Mouse (Mus musculus) hindbrain, embryonic 13.5 days (tissue): ENCODE measurements around the gene Vnn3. TPM values are rescaled to one million over a fixed set of nuclear protein-coding genes. Genes with fewer than 3 reads are reported as not detected.

Experiments
- ATAC-seq: fragments of 200-750 bp; cut with Nextera tagmentation; 2 replicates; pipeline ENCODE4 v1.8.0; 2017; ENCODE audit warnings: moderate TSS enrichment; ENCODE audit not compliant: low FRiP score
- H3K27ac ChIP-seq: fragments of 300-500 bp; sonication (generic); 2 replicates; pipeline ENCODE4 v1.5.1; 2015; ENCODE audit warnings: inconsistent platforms, mild to moderate bottlenecking, moderate library complexity
- H3K27me3 ChIP-seq: fragments of 300-500 bp; sonication (generic); 2 replicates; pipeline ENCODE4 v1.6.1; 2015; ENCODE audit warnings: mild to moderate bottlenecking, inconsistent platforms
- H3K36me3 ChIP-seq: fragments of 300-500 bp; sonication (generic); 2 replicates; pipeline ENCODE4 v1.6.1; 2015; ENCODE audit warnings: mild to moderate bottlenecking, inconsistent platforms
- H3K4me1 ChIP-seq: fragments of 300-500 bp; sonication (generic); replicated peaks from 2 replicates; pipeline ENCODE4 v1.6.1; 2015; ENCODE audit warnings: inconsistent platforms
- H3K4me2 ChIP-seq: fragments of 300-500 bp; sonication (generic); 2 replicates; pipeline ENCODE4 v1.6.1; 2015; ENCODE audit warnings: inconsistent platforms, mild to moderate bottlenecking, moderate library complexity
- H3K4me3 ChIP-seq: fragments of 300-500 bp; sonication (generic); 2 replicates; pipeline ENCODE4 v1.5.1; 2015; ENCODE audit warnings: mild to moderate bottlenecking, inconsistent platforms
- H3K9ac ChIP-seq: fragments of 300-500 bp; sonication (generic); 2 replicates; pipeline ENCODE4 v1.6.1; 2015; ENCODE audit warnings: mild to moderate bottlenecking, inconsistent platforms
- H3K9me3 ChIP-seq: fragments of 300-500 bp; sonication (generic); 2 replicates; pipeline ENCODE4 v1.6.1; 2016; ENCODE audit warnings: inconsistent platforms
- WGBS: fragments of 180-500 bp; shearing (Covaris S2); methylation state at CpG from one replicate; pipeline ENCODE4 v1.1.7; 2015; 5-methylcytosine and 5-hydroxymethylcytosine counted together
- polyA plus RNA-seq: library from polyadenylated mRNA; unstranded; fragments of >200 nt; fragmentation: Nextera tagmentation; extraction: Ambion mirVana; gene quantifications from 2 replicates; pipeline ENCODE4 v1.2.1, GENCODE M21; 2015

Vnn3 gene
- polyA plus RNA-seq, 1 experiment from 2014 or later = not detected

DNA sequence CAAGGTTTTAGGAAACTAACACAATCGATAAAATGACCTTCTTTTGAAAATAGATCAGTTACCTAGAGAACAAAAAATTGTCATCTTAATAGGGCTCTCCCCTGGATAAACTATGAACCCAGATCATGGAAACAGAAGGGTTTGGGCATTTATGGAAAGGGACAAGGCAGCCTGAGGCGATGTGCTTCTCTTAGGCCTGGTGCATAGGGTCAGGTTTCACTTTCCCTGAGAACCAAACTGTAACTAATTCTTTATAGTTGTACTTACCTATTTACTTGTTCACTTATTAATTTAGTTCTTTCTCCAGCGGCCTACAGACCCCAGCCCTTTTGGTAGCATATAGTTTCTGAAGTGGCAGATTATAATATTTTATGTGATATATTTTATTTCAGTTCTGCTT is 14.1 kb upstream of the Vnn3 start:
- WGBS = 85% methylated on average over 3 of the region's 3 CpGs
- Histone ChIP-seq H3K4me1 (no peaks in the 10 kb centered on the region), H3K9ac (no peak overlapping the region), H3K4me3 (no peak overlapping the region), H3K36me3 (no peaks in the 10 kb centered on the region), H3K4me2 (no peak overlapping the region), H3K27ac (no peak overlapping the region), H3K27me3 (no peaks in the 10 kb centered on the region), H3K9me3 (no peaks in the 10 kb centered on the region)
- ATAC-seq = no peak

GRCm38 (mm10) chr10:23838910-23839309 is 12.4 kb upstream of the Vnn3 start:
- H3K27me3 ChIP-seq = no peaks in the 10 kb centered on the region
- no peak overlapping the region for H3K4me3 ChIP-seq
- no peaks in the 10 kb centered on the region for H3K9me3 ChIP-seq
- no peak overlapping the region for H3K27ac ChIP-seq
- H3K9ac ChIP-seq = no peak overlapping the region
- WGBS = 95% methylated on average over 3 of the region's 3 CpGs
- no peaks in the 10 kb centered on the region for H3K36me3 ChIP-seq
- no peaks in the 10 kb centered on the region for H3K4me1 ChIP-seq
- ATAC-seq = no peak
- H3K4me2 ChIP-seq = no peak overlapping the region

DNA sequence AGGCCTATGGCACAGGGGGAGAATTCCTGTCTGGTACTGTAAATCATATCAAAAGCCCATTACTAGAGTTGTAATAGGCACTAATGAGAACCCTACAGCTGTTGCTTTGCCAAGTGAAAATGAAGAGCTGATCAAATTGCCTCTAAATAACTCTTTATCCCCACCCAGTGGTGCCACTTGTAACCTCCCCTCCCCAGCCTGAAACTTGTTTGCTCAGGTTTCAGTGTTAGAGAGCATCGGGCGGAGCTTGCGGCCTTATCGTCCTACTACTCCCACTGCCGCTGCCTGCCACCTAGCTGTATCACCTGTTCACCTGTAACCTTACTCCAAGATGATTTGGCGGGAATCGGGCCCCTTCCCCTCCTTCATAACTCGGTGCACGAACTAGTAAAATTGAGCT is 11.9 kb upstream of the Vnn3 start:
- no peak overlapping the region for H3K4me2 ChIP-seq
- no peaks in the 10 kb centered on the region for H3K4me1 ChIP-seq
- 45% methylated on average over 9 of the region's 9 CpGs for WGBS
- no peaks in the 10 kb centered on the region for H3K9me3 ChIP-seq
- no peaks in the 10 kb centered on the region for H3K27me3 ChIP-seq
- ATAC-seq = no peak
- no peaks in the 10 kb centered on the region for H3K36me3 ChIP-seq
- no peak overlapping the region for H3K9ac ChIP-seq
- no peak overlapping the region for H3K4me3 ChIP-seq
- H3K27ac ChIP-seq = no peak overlapping the region

GRCm38 (mm10) chr10:23840496-23840895 is 10.8 kb upstream of the Vnn3 start:
- Histone ChIP-seq H3K27me3 (no peaks in the 10 kb centered on the region), H3K27ac (no peak overlapping the region), H3K4me2 (no peak overlapping the region), H3K9ac (no peak overlapping the region), H3K4me3 (no peak overlapping the region), H3K9me3 (no peaks in the 10 kb centered on the region), H3K4me1 (no peaks in the 10 kb centered on the region), H3K36me3 (no peaks in the 10 kb centered on the region)
- ATAC-seq = no peak
- 85% methylated on average over 4 of the region's 4 CpGs for WGBS

- no peak overlapping the region for H3K9ac ChIP-seq
- no peaks in the 10 kb centered on the region for H3K4me1 ChIP-seq
- 91% methylated on average over 2 of the region's 2 CpGs for WGBS
- no peaks in the 10 kb centered on the region for H3K36me3 ChIP-seq
- no peak for ATAC-seq
- H3K9me3 ChIP-seq = no peaks in the 10 kb centered on the region
- H3K27me3 ChIP-seq = no peaks in the 10 kb centered on the region
- no peak overlapping the region for H3K4me3 ChIP-seq
- H3K27ac ChIP-seq = no peak overlapping the region
- no peak overlapping the region for H3K4me2 ChIP-seq
Observed at GRCm38 (mm10) chr10:23852096-23852495, 834 bp downstream of the Vnn3 start.

GRCm38 (mm10) chr10:23864362-23865312 is 13.4 kb downstream of the Vnn3 start:
- Histone ChIP-seq H3K4me2 (no peak overlapping the region), H3K4me1 (no peaks in the 10 kb centered on the region), H3K9me3 (no peaks in the 10 kb centered on the region), H3K9ac (no peak overlapping the region), H3K36me3 (no peaks in the 10 kb centered on the region), H3K4me3 (no peak overlapping the region), H3K27me3 (no peaks in the 10 kb centered on the region), H3K27ac (no peak overlapping the region)
- no peak for ATAC-seq
- WGBS = 82% methylated on average over 9 of the region's 9 CpGs

- 89% methylated on average over 6 of the region's 6 CpGs for WGBS
- Histone ChIP-seq H3K36me3 (no peaks in the 10 kb centered on the region), H3K4me2 (no peak overlapping the region), H3K9ac (no peak overlapping the region), H3K9me3 (no peaks in the 10 kb centered on the region), H3K4me3 (no peak overlapping the region), H3K27ac (no peak overlapping the region), H3K4me1 (no peaks in the 10 kb centered on the region), H3K27me3 (no peaks in the 10 kb centered on the region)
- no peak for ATAC-seq
Observed at GRCm38 (mm10) chr10:23880695-23881094, 29.4 kb downstream of the Vnn3 start.

GRCm38 (mm10) chr10:23884910-23885309 is 33.6 kb downstream of the Vnn3 start:
- H3K27me3 ChIP-seq = no peaks in the 10 kb centered on the region
- H3K27ac ChIP-seq = no peak overlapping the region
- 82% methylated on average over 1 of the region's 1 CpGs for WGBS
- H3K9ac ChIP-seq = no peak overlapping the region
- H3K4me3 ChIP-seq = no peak overlapping the region
- no peaks in the 10 kb centered on the region for H3K4me1 ChIP-seq
- H3K4me2 ChIP-seq = no peak overlapping the region
- no peaks in the 10 kb centered on the region for H3K36me3 ChIP-seq
- no peak for ATAC-seq
- H3K9me3 ChIP-seq = no peaks in the 10 kb centered on the region

- Histone ChIP-seq H3K27ac (no peak overlapping the region), H3K4me2 (no peak overlapping the region), H3K9ac (no peak overlapping the region), H3K27me3 (no peaks in the 10 kb centered on the region), H3K9me3 (no peaks in the 10 kb centered on the region), H3K36me3 (no peaks in the 10 kb centered on the region), H3K4me3 (no peak overlapping the region), H3K4me1 (no peaks in the 10 kb centered on the region)
- 83% methylated on average over 3 of the region's 3 CpGs for WGBS
- no peak for ATAC-seq
Observed at GRCm38 (mm10) chr10:23886060-23886459, 34.8 kb downstream of the Vnn3 start.

GRCm38 (mm10) chr10:23892987-23893386 is 41.7 kb downstream of the Vnn3 start:
- H3K4me1 ChIP-seq = 0 out of 2 replicates have a peak, but pooled peaks cover 3% of the 10 kb centered on the region
- ATAC-seq = no peak
- no peak overlapping the region for H3K4me2 ChIP-seq
- H3K27ac ChIP-seq = no peak overlapping the region
- H3K36me3 ChIP-seq = no peaks in the 10 kb centered on the region
- no peak overlapping the region for H3K9ac ChIP-seq
- H3K9me3 ChIP-seq = no peaks in the 10 kb centered on the region
- no peak overlapping the region for H3K4me3 ChIP-seq
- 89% methylated on average over 1 of the region's 1 CpGs for WGBS
- no peaks in the 10 kb centered on the region for H3K27me3 ChIP-seq

- no peak for ATAC-seq
Observed at GRCm38 (mm10) chr10:23894601-23895349, 43.5 kb downstream of the Vnn3 start, which contains the start of gene Vnn1. Gene Vnn1, plus strand, starts transcription at chr10:23894688.

DNA sequence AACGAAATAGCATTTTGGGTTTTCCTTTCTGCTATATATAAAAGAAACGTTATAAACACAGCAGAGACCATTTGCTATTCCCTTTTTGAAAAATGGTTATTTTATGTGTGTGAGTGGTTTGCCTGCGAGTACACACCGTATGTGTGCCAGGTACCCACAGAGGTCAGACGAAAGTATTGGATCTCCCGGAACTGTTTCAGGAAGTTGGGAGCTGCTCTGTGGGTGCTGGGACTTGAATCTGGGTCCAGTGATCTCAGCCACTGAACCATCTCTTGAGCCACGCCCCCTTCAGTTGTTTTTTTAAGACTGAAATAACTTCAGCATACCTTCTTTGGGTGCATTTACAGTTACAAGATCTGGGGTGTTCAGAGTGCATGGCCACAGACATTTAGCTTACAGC is 44.1 kb downstream of the Vnn3 start:
- no peak overlapping the region for H3K4me3 ChIP-seq
- ATAC-seq = no peak
- no peaks in the 10 kb centered on the region for H3K36me3 ChIP-seq
- 78% methylated on average over 7 of the region's 7 CpGs for WGBS
- H3K27me3 ChIP-seq = no peaks in the 10 kb centered on the region
- H3K9ac ChIP-seq = no peak overlapping the region
- H3K9me3 ChIP-seq = no peaks in the 10 kb centered on the region
- H3K4me2 ChIP-seq = no peak overlapping the region
- no peak overlapping the region for H3K27ac ChIP-seq
- 0 out of 2 replicates have a peak, but pooled peaks cover 3% of the 10 kb centered on the region for H3K4me1 ChIP-seq

More at GRCm38 (mm10) chr10:23894601-23895349, 43.5 kb downstream of the Vnn3 start, which contains the start of gene Vnn1:
- WGBS = 41% methylated on average over 21 of the region's 21 CpGs
- Histone ChIP-seq H3K4me1 (0 out of 2 replicates have a peak, but pooled peaks cover 3% of the 10 kb centered on the region), H3K4me3 (no peak within 1 kb of the TSS), H3K36me3 (no peaks in the 10 kb centered on the region), H3K27me3 (no peaks in the 10 kb centered on the region), H3K9me3 (no peaks in the 10 kb centered on the region), H3K27ac (no peak within 1 kb of the TSS), H3K4me2 (peak within 1 kb of the TSS; percentile 40), H3K9ac (no peak within 1 kb of the TSS)
